Mouse (Mus musculus): Measurements from ENCODE around the gene Emilin2. TPM values are rescaled to one million over a fixed set of nuclear protein-coding genes. Genes with fewer than 3 reads are reported as not detected.

Gene Emilin2
- total and polyA plus RNA-seq, 3 experiments = 0.34 to 0.38 TPM; not detected in 1

GRCm38 (mm10) chr17:71288808-71289548 is 22.8 kb downstream of the Emilin2 start:
- no peak overlapping the region for H3K4me3 ChIP-seq (replicated peaks in 1 of 3; ENCODE audit: low read depth in 2 of 3, low read length in 2 of 3, poor library complexity in 1 of 3)
- H3K36me3 ChIP-seq (replicated peaks in 1 of 2; ENCODE audit: control insufficient read depth in 1 of 2, insufficient read depth in 1 of 2, low read length in 1 of 2) = no peaks in the 10 kb centered on the region
- dilution Hi-C loops (cut with MboI; ENCODE audit: extremely low pct_ligation_motif_present, extremely low pct_unique_long_range_greater_than_20kb, low sequenced_read_pairs) (no loop called here), in situ Hi-C loops (cut with MboI; ENCODE audit: low pct_ligation_motif_present, low pct_unique_long_range_greater_than_20kb, low sequenced_read_pairs) (no loop called here)
- no peak overlapping the region for H3K9ac ChIP-seq (ENCODE audit: insufficient read depth, low read depth)
- H3K4me1 ChIP-seq (ENCODE audit: control insufficient read depth in 1 of 2, insufficient read depth in 2 of 2) = peaks cover under 1 to 3% of the 10 kb centered on the region in 2 experiments; a peak in 2 of 4 replicates
- H3K27me3 ChIP-seq (replicated peaks) = no peaks in the 10 kb centered on the region
- no peaks in the 10 kb centered on the region for H3K79me2 ChIP-seq (replicated peaks; ENCODE audit: control insufficient read depth, extremely low read depth, insufficient read depth, poor library complexity, severe bottlenecking)
- no peak for DNase-seq (ENCODE audit: extremely low read depth)
- H3K27ac ChIP-seq (ENCODE audit: insufficient read depth, low read depth) = no peak overlapping the region
- H3K4me2 ChIP-seq (ENCODE audit: insufficient read depth, low read depth, poor library complexity, severe bottlenecking) = no peak overlapping the region
- no peaks in the 10 kb centered on the region for H3K9me3 ChIP-seq (replicated peaks; ENCODE audit: low read length)
- no peak for TF ChIP-seq CHD1 (IDR thresholded peaks at IDR 0.05; ENCODE audit: low read depth, low read length)
- no peak for TF ChIP-seq RCOR1 (conservative IDR thresholded peaks at IDR 0.05; ENCODE audit: low read depth, low read length)
- no peak for TF ChIP-seq MAZ (IDR thresholded peaks at IDR 0.05; ENCODE audit: low read depth, low read length)
- no peak for TF ChIP-seq KAT2A (IDR thresholded peaks at IDR 0.05; ENCODE audit: insufficient replicate concordance, low read length)
- no peak for TF ChIP-seq JUND (conservative IDR thresholded peaks at IDR 0.05; ENCODE audit: low read depth, low read length)
- TF ChIP-seq MAX (IDR thresholded peaks at IDR 0.05; ENCODE audit: low read length) = no peak
- TF ChIP-seq NRF1 (IDR thresholded peaks at IDR 0.05; ENCODE audit: low read depth, low read length) = no peak
- no peak for TF ChIP-seq TCF12 (IDR thresholded peaks at IDR 0.05; ENCODE audit: low read depth, low read length)
- no peak for TF ChIP-seq JUN (IDR thresholded peaks at IDR 0.05; ENCODE audit: insufficient read depth, low read depth, low read length)
- TF ChIP-seq ZKSCAN1 (IDR thresholded peaks at IDR 0.05; ENCODE audit: borderline replicate concordance, low read depth, low read length) = no peak
- no peak for TF ChIP-seq USF1 (IDR thresholded peaks at IDR 0.05; ENCODE audit: low read depth, low read length)
- TF ChIP-seq IRF4 (IDR thresholded peaks at IDR 0.05; ENCODE audit: low read depth, low read length) = no peak
- no peak for TF ChIP-seq POLR2A (IDR thresholded peaks at IDR 0.05; ENCODE audit: low read depth, low read length)
- TF ChIP-seq E2F4 (IDR thresholded peaks at IDR 0.05; ENCODE audit: insufficient replicate concordance, low read depth, low read length) = no peak
- no peak for TF ChIP-seq ZC3H11A (IDR thresholded peaks at IDR 0.05; ENCODE audit: low read depth, low read length)

GRCm38 (mm10) chr17:71288145-71288758 is 23.5 kb downstream of the Emilin2 start:
- peaks cover 3 to 4% of the 10 kb centered on the region in 2 experiments; a peak in 2 of 4 replicates for H3K4me1 ChIP-seq (ENCODE audit: control insufficient read depth in 1 of 2, insufficient read depth in 2 of 2)
- H3K27me3 ChIP-seq (replicated peaks) = no peaks in the 10 kb centered on the region
- no peak overlapping the region for H3K4me3 ChIP-seq (replicated peaks in 1 of 3; ENCODE audit: low read depth in 2 of 3, low read length in 2 of 3, poor library complexity in 1 of 3)
- no peaks in the 10 kb centered on the region for H3K36me3 ChIP-seq (replicated peaks in 1 of 2; ENCODE audit: control insufficient read depth in 1 of 2, insufficient read depth in 1 of 2, low read length in 1 of 2)
- in situ Hi-C loops (cut with MboI; ENCODE audit: low pct_ligation_motif_present, low pct_unique_long_range_greater_than_20kb, low sequenced_read_pairs) = no loop called here
- H3K27ac ChIP-seq (ENCODE audit: insufficient read depth, low read depth) = no peak overlapping the region
- no peak overlapping the region for H3K9ac ChIP-seq (ENCODE audit: insufficient read depth, low read depth)
- no peak for TF ChIP-seq IRF4 (IDR thresholded peaks at IDR 0.05; ENCODE audit: low read depth, low read length)
- no peak for TF ChIP-seq JUN (IDR thresholded peaks at IDR 0.05; ENCODE audit: insufficient read depth, low read depth, low read length)
- no peak for TF ChIP-seq SMC3 (IDR thresholded peaks at IDR 0.05; ENCODE audit: low read depth, low read length)
- TF ChIP-seq UBTF (IDR thresholded peaks at IDR 0.05; ENCODE audit: low read depth, low read length) = no peak
- TF ChIP-seq GABPA (IDR thresholded peaks at IDR 0.05; ENCODE audit: insufficient replicate concordance, low read depth, low read length) = no peak
- no peak for TF ChIP-seq CHD2 (IDR thresholded peaks at IDR 0.05; ENCODE audit: low read length)
- no peak for TF ChIP-seq PAX5 (IDR thresholded peaks at IDR 0.05; ENCODE audit: low read length)
- TF ChIP-seq RAD21 (IDR thresholded peaks at IDR 0.05; ENCODE audit: low read depth, low read length) = no peak
- TF ChIP-seq POLR2A (IDR thresholded peaks at IDR 0.05; ENCODE audit: low read depth, low read length) = no peak
- no peaks in the 10 kb centered on the region for H3K79me2 ChIP-seq (replicated peaks; ENCODE audit: control insufficient read depth, extremely low read depth, insufficient read depth, poor library complexity, severe bottlenecking)
- H3K9me3 ChIP-seq (replicated peaks; ENCODE audit: low read length) = no peaks in the 10 kb centered on the region
- DNase-seq (ENCODE audit: extremely low read depth) = no peak
- no peak overlapping the region for H3K4me2 ChIP-seq (ENCODE audit: insufficient read depth, low read depth, poor library complexity, severe bottlenecking)
- dilution Hi-C loops (cut with MboI; ENCODE audit: extremely low pct_ligation_motif_present, extremely low pct_unique_long_range_greater_than_20kb, low sequenced_read_pairs) = no loop called here

Data from CH12.LX (cell line).